Mouse (Mus musculus) embryonic stem cell, embryonic (primary cell): ENCODE results near the gene 4933412E24Rik.

Experiments used
- CTCF ChIA-PET, 4 experiments: fragments of 300-600 bp in 2 of 4; fragments of 350-600 bp in 2 of 4; sonication (Branson Sonifier 250); formaldehyde crosslinking; loops; one replicate each; lab custom pipeline; 2022; ENCODE audit warnings: inconsistent platforms in 2 of 4; lab: Charles Lee
- POLR2A ChIA-PET, 4 experiments: fragments of 300-600 bp in 2 of 4; fragments of 350-600 bp in 2 of 4; sonication (Branson Sonifier 250); formaldehyde crosslinking; loops; one replicate each; lab custom pipeline; 2022; ENCODE audit warnings: antibody characterized with exemption in 4 of 4, inconsistent platforms in 1 of 4; lab: Charles Lee

The 4933412E24Rik gene

GRCm38 (mm10) chr15:60016513-60016912, at the start of gene 4933412E24Rik:
4933412E24Rik (minus strand) TSS chr15:60016613.
- ChIA-PET POLR2A (no interaction called here), CTCF (no interaction called here)

DNA sequence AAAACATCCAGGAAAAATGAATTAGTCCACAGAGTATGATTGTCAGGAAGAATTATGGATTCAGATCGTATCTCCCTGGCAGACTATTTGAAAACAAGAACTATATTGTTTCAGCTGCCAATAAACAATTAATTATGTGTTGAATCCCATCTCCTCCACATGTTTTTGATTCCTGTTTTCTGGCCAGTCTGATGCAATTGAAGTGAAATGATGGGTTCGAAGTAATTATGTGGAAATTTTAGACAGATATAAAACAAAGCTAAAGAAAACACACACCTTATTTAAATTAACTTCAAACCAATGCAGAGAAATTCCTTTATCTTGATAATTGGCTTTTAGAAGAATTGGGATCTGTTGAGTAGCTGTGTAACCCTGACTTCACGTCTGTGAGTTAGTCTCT, 14.3 kb upstream of the 4933412E24Rik start:
- CTCF ChIA-PET: no interaction called here
- POLR2A ChIA-PET: no interaction called here

GRCm38 (mm10) chr15:60021256-60021655, 4.8 kb upstream of the 4933412E24Rik start:
- POLR2A ChIA-PET: no interaction called here
- CTCF ChIA-PET: interaction anchor here in 1 of 4 experiments (0.5 kb wide), 1 partner anchor 113 kb away, joined by 3 read pairs; no protein-coding TSS in a partner anchor

- ChIA-PET POLR2A (no interaction called here), CTCF (no interaction called here)
Observed at GRCm38 (mm10) chr15:60010199-60010598, 6.2 kb downstream of the 4933412E24Rik start.

- ChIA-PET CTCF (no interaction called here), POLR2A (no interaction called here)
Observed at GRCm38 (mm10) chr15:60009610-60010009, 6.8 kb downstream of the 4933412E24Rik start.

DNA sequence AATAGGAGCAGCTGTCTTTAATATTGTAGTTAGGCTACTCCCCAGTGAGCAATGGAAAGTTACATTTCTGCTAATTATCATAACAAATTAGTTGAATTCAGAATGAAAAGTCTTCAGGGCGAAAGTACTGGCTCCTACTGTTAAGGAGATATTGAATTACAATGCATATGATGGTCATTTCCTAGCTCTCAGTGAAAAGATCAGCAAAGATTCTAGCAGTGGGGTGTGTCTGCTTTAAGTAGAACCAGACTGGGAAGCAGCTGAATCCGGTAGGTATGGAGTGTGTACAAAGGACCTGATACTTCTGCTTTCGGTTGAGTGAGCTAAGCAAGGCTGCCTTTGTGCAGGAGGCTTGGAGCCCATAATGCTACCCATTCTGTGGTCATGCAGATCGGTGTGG, 32.6 kb downstream of the 4933412E24Rik start:
- CTCF ChIA-PET: interaction anchor here in 1 of 4 experiments (0.5 kb wide), 2 partner anchors 160 to 238 kb away, joined by 3 to 4 read pairs; no protein-coding TSS in a partner anchor
- POLR2A ChIA-PET: no interaction called here

GRCm38 (mm10) chr15:59975310-59975709, 41.1 kb downstream of the 4933412E24Rik start:
- CTCF ChIA-PET: no interaction called here
- POLR2A ChIA-PET: no interaction called here

- ChIA-PET CTCF (no interaction called here), POLR2A (no interaction called here)
Observed at GRCm38 (mm10) chr15:59974584-59974983, 41.8 kb downstream of the 4933412E24Rik start.

- ChIA-PET CTCF (no interaction called here), POLR2A (no interaction called here)
Observed at GRCm38 (mm10) chr15:59973651-59974519, 42.5 kb downstream of the 4933412E24Rik start.
